Mouse (Mus musculus) myocyte (in vitro differentiated cells): ENCODE data around the gene Mgat3. TPM values are rescaled to one million over a fixed set of nuclear protein-coding genes. Genes with fewer than 3 reads are reported as not detected.

ENCODE experiments used
- H3K27me3 ChIP-seq: one replicate; pipeline ENCODE4 v1.6.1; 2011; ENCODE audit not compliant: control insufficient read depth, insufficient read depth, insufficient read length
- H3K36me3 ChIP-seq: one replicate; pipeline ENCODE4 v1.6.1; 2011; ENCODE audit not compliant: control insufficient read depth, insufficient read depth
- H3K4me2 ChIP-seq: one replicate; pipeline ENCODE4 v1.6.1; 2011; ENCODE audit warnings: low read depth, control low read depth
- H3K4me3 ChIP-seq: one replicate; pipeline ENCODE4 v1.5.1; 2011; ENCODE audit warnings: mild to moderate bottlenecking, control low read depth, moderate library complexity
- H3K79me2 ChIP-seq: one replicate; pipeline ENCODE4 v1.6.1; 2011; ENCODE audit not compliant: control insufficient read depth, insufficient read depth
- H3ac ChIP-seq: one replicate; pipeline ENCODE4 v1.6.1; 2011; ENCODE audit not compliant: control insufficient read depth, insufficient read length
- CEBPB ChIP-seq: IDR thresholded peaks from 2 replicates; pipeline ENCODE4 v1.6.1; 2011; ENCODE audit warnings: mild to moderate bottlenecking, moderate library complexity; ENCODE audit not compliant: poor library complexity, insufficient read depth, severe bottlenecking
- E2F4 ChIP-seq: IDR thresholded peaks from one replicate; pipeline ENCODE4 v1.6.1; 2011; ENCODE audit warnings: mild to moderate bottlenecking, control low read depth, moderate library complexity; ENCODE audit not compliant: insufficient read depth
- MAX ChIP-seq: IDR thresholded peaks from one replicate; pipeline ENCODE4 v1.6.1; 2011; ENCODE audit warnings: low read depth, mild to moderate bottlenecking, control low read depth
- MYOD1 ChIP-seq, 3 experiments: IDR thresholded peaks; one replicate each; pipeline ENCODE4 v1.6.1; 2011; ENCODE audit warnings: control low read depth in 2 of 3, low read depth in 2 of 3, mild to moderate bottlenecking in 2 of 3, moderate library complexity in 1 of 3; ENCODE audit not compliant: insufficient read length in 2 of 3, control insufficient read depth in 1 of 3
- MYOG ChIP-seq, 3 experiments: IDR thresholded peaks; one replicate each; pipeline ENCODE4 v1.6.1; 2011; ENCODE audit warnings: control low read depth in 2 of 3, low read depth in 2 of 3, mild to moderate bottlenecking in 2 of 3; ENCODE audit not compliant: insufficient read length in 2 of 3, control insufficient read depth in 1 of 3, insufficient read depth in 1 of 3
- POLR2A ChIP-seq: IDR thresholded peaks from one replicate; pipeline ENCODE4 v1.6.1; 2011; ENCODE audit warnings: low read depth, mild to moderate bottlenecking, control low read depth, moderate library complexity; ENCODE audit not compliant: insufficient read length
- POLR2AphosphoS2 ChIP-seq: IDR thresholded peaks from one replicate; pipeline ENCODE4 v1.6.1; 2011; ENCODE audit warnings: low read depth, control low read depth; ENCODE audit not compliant: insufficient read length
- REST ChIP-seq: IDR thresholded peaks from one replicate; pipeline ENCODE4 v1.6.1; 2011; ENCODE audit warnings: mild to moderate bottlenecking, control low read depth, moderate library complexity; ENCODE audit not compliant: insufficient read depth, insufficient read length
- SRF ChIP-seq: IDR thresholded peaks from one replicate; pipeline ENCODE4 v1.6.1; 2011; ENCODE audit warnings: low read depth; ENCODE audit not compliant: control insufficient read depth, insufficient read length
- TCF12 ChIP-seq: IDR thresholded peaks from one replicate; pipeline ENCODE4 v1.6.1; 2011; ENCODE audit warnings: mild to moderate bottlenecking, control low read depth; ENCODE audit not compliant: poor library complexity, insufficient read depth, severe bottlenecking
- TCF3 ChIP-seq: IDR thresholded peaks from one replicate; pipeline ENCODE4 v1.6.1; 2011; ENCODE audit warnings: low read depth, control low read depth; ENCODE audit not compliant: insufficient read length
- USF1 ChIP-seq: IDR thresholded peaks from one replicate; pipeline ENCODE4 v1.6.1; 2011; ENCODE audit warnings: low read depth, mild to moderate bottlenecking, control low read depth, moderate library complexity
- polyA plus RNA-seq: library from polyadenylated mRNA; unstranded; fragments of >200 nt; fragmentation: generic; extraction: Trizol; gene quantifications from one replicate; pipeline ENCODE4 v1.2.1, GENCODE M21; 2012; ENCODE audit warnings: missing spikeins

Gene Mgat3
- polyA plus RNA-seq, 1 experiment: 9.7 TPM

GRCm38 (mm10) chr15:80253530-80253929, 80.0 kb downstream of the Mgat3 start:
- no peak overlapping the region for H3K4me3 ChIP-seq
- no peaks in the 10 kb centered on the region for H3K27me3 ChIP-seq
- peaks cover 55% of the 10 kb centered on the region for H3K36me3 ChIP-seq
- H3ac ChIP-seq: no peak overlapping the region
- TF ChIP-seq TCF3: no peak
- TF ChIP-seq SRF: no peak
- TF ChIP-seq POLR2A: no peak
- no peak for TF ChIP-seq CEBPB
- TF ChIP-seq MAX: no peak
- no peak for TF ChIP-seq E2F4
- no peak for TF ChIP-seq MYOD1 (IDR thresholded peaks at IDR 0.05; ENCODE audit: control insufficient read depth in 1 of 3, insufficient read length in 2 of 3, low read depth in 2 of 3)
- TF ChIP-seq TCF12: no peak
- TF ChIP-seq USF1: no peak
- no peak for TF ChIP-seq POLR2AphosphoS2
- no peak for TF ChIP-seq MYOG (IDR thresholded peaks at IDR 0.05; ENCODE audit: control insufficient read depth in 1 of 3, insufficient read depth in 1 of 3, insufficient read length in 2 of 3, low read depth in 2 of 3)
- TF ChIP-seq REST: no peak
- H3K79me2 ChIP-seq: peaks cover 17% of the 10 kb centered on the region
- peak overlapping the region; percentile 86 for H3K4me2 ChIP-seq

- Histone ChIP-seq H3K36me3 (peaks cover 51% of the 10 kb centered on the region), H3K27me3 (no peaks in the 10 kb centered on the region), H3K4me2 (peak overlapping the region; percentile 86), H3ac (peak overlapping the region; percentile 86), H3K4me3 (peak overlapping the region; percentile 95), H3K79me2 (peaks cover 17% of the 10 kb centered on the region)
- TF ChIP-seq POLR2AphosphoS2 (no peak), E2F4 (no peak), MYOD1 (IDR thresholded peaks at IDR 0.05; ENCODE audit: control insufficient read depth in 1 of 3, insufficient read length in 2 of 3, low read depth in 2 of 3) (no peak)
Observed at GRCm38 (mm10) chr15:80254207-80254606, 80.7 kb downstream of the Mgat3 start.

- Histone ChIP-seq H3K79me2 (peaks cover 17% of the 10 kb centered on the region), H3K27me3 (no peaks in the 10 kb centered on the region), H3K36me3 (peaks cover 50% of the 10 kb centered on the region), H3ac (peak within 1 kb of the TSS; percentile 86), H3K4me2 (peak within 1 kb of the TSS; percentile 92), H3K4me3 (peak within 1 kb of the TSS; percentile 95)
- TF ChIP-seq TCF3 (peak; percentile 69), CEBPB (no peak), MYOD1 (IDR thresholded peaks at IDR 0.05; ENCODE audit: control insufficient read depth in 1 of 3, insufficient read length in 2 of 3, low read depth in 2 of 3) (peak; percentile 90 to 98 (median 94)), E2F4 (peak; percentile 46), SRF (peak; percentile 57), TCF12 (no peak), REST (peak; percentile 47), MYOG (IDR thresholded peaks at IDR 0.05; ENCODE audit: control insufficient read depth in 1 of 3, insufficient read depth in 1 of 3, insufficient read length in 2 of 3, low read depth in 2 of 3) (peak in 1 of 3 experiments; percentile 68), MAX (peak; percentile 83), POLR2AphosphoS2 (peak; percentile 99), USF1 (peak; percentile 97), POLR2A (peak; percentile 94)
Observed at GRCm38 (mm10) chr15:80254847-80255645, 81.5 kb downstream of the Mgat3 start, which contains the start of gene Atf4. Atf4 (plus strand) TSS chr15:80255184.

- TF ChIP-seq MYOD1 (IDR thresholded peaks at IDR 0.05; ENCODE audit: control insufficient read depth in 1 of 3, insufficient read length in 2 of 3, low read depth in 2 of 3) (no peak), REST (no peak), POLR2A (peak; percentile 56), E2F4 (no peak), TCF12 (no peak), MYOG (IDR thresholded peaks at IDR 0.05; ENCODE audit: control insufficient read depth in 1 of 3, insufficient read depth in 1 of 3, insufficient read length in 2 of 3, low read depth in 2 of 3) (no peak), USF1 (no peak), MAX (no peak), TCF3 (no peak), CEBPB (0 out of 2 replicates have a peak, but pooled peaks have one; percentile 45), SRF (peak; percentile 55), POLR2AphosphoS2 (peak; percentile 77)
- H3K36me3 ChIP-seq: peaks cover 49% of the 10 kb centered on the region
Observed at GRCm38 (mm10) chr15:80255646-80256121, 82.2 kb downstream of the Mgat3 start.

More at GRCm38 (mm10) chr15:80255646-80256121, 82.2 kb downstream of the Mgat3 start:
- Histone ChIP-seq H3K27me3 (no peaks in the 10 kb centered on the region), H3K4me3 (peak overlapping the region; percentile 95), H3ac (peak overlapping the region; percentile 86), H3K79me2 (peaks cover 17% of the 10 kb centered on the region), H3K4me2 (peak overlapping the region; percentile 92)
